Mouse (Mus musculus) lung, adult 10 weeks (tissue): ENCODE data around the gene Ifi214. TPM values are rescaled to one million over a fixed set of nuclear protein-coding genes. Genes with fewer than 3 reads are reported as not detected.

Experiments
- polyA plus RNA-seq: library from polyadenylated mRNA; stranded (reverse); fragments of 350-450 nt; fragmentation: Illumina TruSeq; extraction: RNeasy Lipid Tissue Mini Kit (QIAGEN cat#74804); gene quantifications from one replicate; pipeline ENCODE4 v1.2.3, GENCODE M21; 2014; ENCODE audit warnings: low read depth, low replicate concordance; ENCODE audit not compliant: insufficient read depth

Ifi214 gene
- 0.96 TPM for polyA plus RNA-seq

DNA sequence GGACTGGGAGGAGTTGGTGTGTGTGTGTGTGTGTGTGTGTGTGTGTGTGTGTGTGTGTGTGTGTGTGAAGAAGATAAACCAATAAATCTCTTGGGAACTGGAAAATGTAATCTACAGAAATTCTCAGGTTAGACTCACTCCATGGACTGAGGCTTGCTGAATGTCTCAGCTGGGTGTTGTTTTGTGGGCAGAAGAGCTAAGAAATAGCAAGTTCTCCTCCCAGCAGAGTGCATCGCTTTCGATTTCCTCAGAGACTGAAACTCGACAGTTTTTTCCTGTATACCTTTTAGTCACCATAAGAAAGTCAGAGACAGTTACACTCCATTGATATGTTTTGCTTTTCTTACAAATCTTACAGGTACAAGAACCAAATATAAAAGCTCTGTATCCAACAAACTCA lies at the start of gene Ifi214:
Gene Ifi214 (minus strand): TSS at position 167 of the 400 bp plus-strand sequence.

DNA sequence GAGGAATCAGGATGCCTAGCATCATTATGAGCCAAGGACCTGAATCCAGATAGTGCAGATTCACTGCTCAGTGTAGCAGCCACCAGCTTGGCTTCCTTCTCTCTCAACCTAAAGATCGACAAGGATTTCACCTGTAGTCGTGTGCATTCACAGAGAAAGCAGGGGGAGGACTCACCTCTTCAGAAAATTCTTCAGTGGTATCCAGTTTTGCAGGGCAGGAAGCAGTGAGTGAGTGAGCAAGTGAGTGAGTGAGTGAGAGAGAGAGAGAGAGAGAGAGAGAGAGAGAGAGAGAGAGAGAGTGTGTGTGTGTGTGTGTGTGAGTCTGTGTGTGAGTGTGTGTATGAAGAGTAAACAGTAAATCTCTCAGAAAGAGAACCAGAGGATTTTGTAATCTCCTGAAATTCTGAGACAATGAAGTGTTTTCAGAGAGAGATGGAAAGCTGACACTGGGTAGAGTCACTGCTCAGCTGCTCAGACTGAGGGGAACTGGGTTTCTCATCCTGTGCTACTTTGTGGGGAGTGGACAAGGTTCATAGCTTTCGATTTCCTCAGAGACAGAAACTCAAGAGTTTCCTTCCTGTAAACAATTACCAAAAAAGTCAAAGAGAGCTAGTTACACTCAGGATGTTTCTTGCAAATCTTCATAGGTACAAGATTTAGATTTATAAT lies 44.8 kb downstream of the Ifi214 start, which contains the start of gene Ifi206:
Gene Ifi206 (minus strand): TSS at position 230 of the 669 bp plus-strand sequence.

Other genes starting within 250 kb of the Ifi214 start
- gene Ackr1, start 202.2 kb downstream of the Ifi214 start, polyA plus RNA-seq: 1.1 TPM
- 3.7 TPM for gene Aim2, start 185.1 kb downstream of the Ifi214 start, polyA plus RNA-seq
- 0.82 TPM for gene Cadm3, start 168.3 kb downstream of the Ifi214 start, polyA plus RNA-seq
- gene Ifi206, start 44.9 kb downstream of the Ifi214 start, polyA plus RNA-seq: 2.8 TPM
- 9.7 TPM for gene Ifi213, start 63.3 kb upstream of the Ifi214 start, polyA plus RNA-seq
- gene Ifi209, start 95.0 kb upstream of the Ifi214 start, polyA plus RNA-seq: 10.9 TPM
- gene Ifi208, start 137.7 kb upstream of the Ifi214 start, polyA plus RNA-seq: 10.8 TPM
- gene Ifi207, start 205.8 kb upstream of the Ifi214 start, polyA plus RNA-seq: 2.4 TPM
- 5.1 TPM for gene Ifi204, start 231.0 kb upstream of the Ifi214 start, polyA plus RNA-seq